In the genomic region with DNA sequence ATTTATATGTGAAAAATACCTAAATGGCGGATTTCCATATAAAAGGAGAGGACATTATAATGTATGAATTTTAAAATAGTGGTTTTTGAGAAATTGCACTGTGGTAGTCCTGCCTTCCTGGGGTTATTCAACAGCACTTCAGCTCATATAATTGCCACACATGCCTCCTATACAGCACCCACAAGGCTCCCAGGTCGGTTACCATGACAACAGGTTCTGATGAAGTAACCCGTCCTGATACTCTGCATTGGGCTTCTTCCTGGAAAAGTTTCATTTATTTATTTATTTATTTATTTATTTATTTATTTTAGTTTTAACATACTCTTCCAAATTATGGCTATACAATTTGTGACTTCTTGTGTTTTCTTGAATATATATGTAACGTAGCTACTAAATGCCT, we compare ENCODE assay signal across 25 mouse cellular contexts. TPM values are rescaled to one million over a fixed set of nuclear protein-coding genes. Genes with fewer than 3 reads are reported as not detected.
DNase-seq lines count a peak whose midpoint lies in the region; ATAC-seq and TF ChIP-seq lines count a peak whose summit lies in the region.
"Had no signal": no experiment of that assay in that cellular context is flagged by ENCODE, and none has a peak within 500 bp of the region (broad histone marks: within the 10 kb centered on the region; RNA-seq: fewer than 3 reads in every experiment).

No protein-coding gene starts in this region.

- H3K27ac ChIP-seq in hindbrain, embryonic 14.5 days, result no peak overlapping the region
- H3K27ac ChIP-seq in hindbrain, embryonic 10.5 days, result no peak overlapping the region
- no peak overlapping the region for H3K27ac ChIP-seq in midbrain, embryonic 14.5 days (replicated peaks; ENCODE audit: low read depth, low read length)
- H3K27ac ChIP-seq in midbrain, embryonic 10.5 days (replicated peaks), result no peak overlapping the region
- H3K27ac ChIP-seq in forebrain, postnatal 0 days (ENCODE audit: low read depth, low read length), result no peak overlapping the region

- 73% methylated on average over 4 of the region's 4 CpGs for WGBS in hindbrain, embryonic 14.5 days
- 83% methylated on average over 4 of the region's 4 CpGs for WGBS in hindbrain, embryonic 10.5 days
- WGBS in midbrain, embryonic 14.5 days, result 73% methylated on average over 4 of the region's 4 CpGs
- WGBS in midbrain, embryonic 10.5 days, result 83% methylated on average over 4 of the region's 4 CpGs
- 77% methylated on average over 4 of the region's 4 CpGs for WGBS in forebrain, postnatal 0 days

- intact Hi-C loops in left cerebral cortex, postnatal 14 days (cut with DNase I), result no loop called here

- no peak overlapping the region for H3K4me3 ChIP-seq in hindbrain, embryonic 14.5 days (replicated peaks; ENCODE audit: low read length)
- H3K4me3 ChIP-seq in hindbrain, embryonic 10.5 days, result no peak overlapping the region
- no peak overlapping the region for H3K4me3 ChIP-seq in midbrain, embryonic 14.5 days (replicated peaks; ENCODE audit: low read depth, low read length)
- no peak overlapping the region for H3K4me3 ChIP-seq in midbrain, embryonic 10.5 days
- no peak overlapping the region for H3K4me3 ChIP-seq in forebrain, postnatal 0 days (ENCODE audit: low read depth, low read length)

- TF ChIP-seq POLR2A in brain, embryonic 14.5 days (IDR thresholded peaks at IDR 0.05; ENCODE audit: borderline replicate concordance, extremely low read depth, insufficient read depth, insufficient read length, poor library complexity, severe bottlenecking), result no peak

- H3K4me1 ChIP-seq in hindbrain, embryonic 14.5 days (replicated peaks; ENCODE audit: control insufficient read depth, insufficient read depth, low read length), result peaks cover 26% of the 10 kb centered on the region
- H3K4me1 ChIP-seq in hindbrain, embryonic 10.5 days (replicated peaks), result peaks cover 46% of the 10 kb centered on the region
- H3K4me1 ChIP-seq in midbrain, embryonic 14.5 days (ENCODE audit: control insufficient read depth, insufficient read depth, low read length), result peaks cover 27% of the 10 kb centered on the region
- peaks cover 41% of the 10 kb centered on the region for H3K4me1 ChIP-seq in midbrain, embryonic 10.5 days
- peaks cover 9% of the 10 kb centered on the region; the same call in 1 of the 2 replicates for H3K4me1 ChIP-seq in forebrain, postnatal 0 days (ENCODE audit: insufficient read depth)

- H3K4me2 ChIP-seq in hindbrain, embryonic 14.5 days (replicated peaks), result no peak overlapping the region
- no peak overlapping the region for H3K4me2 ChIP-seq in midbrain, embryonic 14.5 days (ENCODE audit: low read length)
- no peak overlapping the region for H3K4me2 ChIP-seq in forebrain, postnatal 0 days (ENCODE audit: low read depth)

- no peak overlapping the region for H3K9ac ChIP-seq in hindbrain, embryonic 14.5 days
- no peak overlapping the region for H3K9ac ChIP-seq in midbrain, embryonic 14.5 days (replicated peaks; ENCODE audit: low read length)
- no peak overlapping the region for H3K9ac ChIP-seq in forebrain, postnatal 0 days

- no peak for TF ChIP-seq CTCF in brain, embryonic 14.5 days (IDR thresholded peaks at IDR 0.05; ENCODE audit: borderline replicate concordance, extremely low read depth, insufficient read depth, insufficient read length)
- TF ChIP-seq CTCF in forebrain, postnatal 0 days (IDR thresholded peaks at IDR 0.05; ENCODE audit: low read depth), result no peak

- ATAC-seq in hindbrain, embryonic 14.5 days (ENCODE audit: low FRiP score), result no peak
- ATAC-seq in midbrain, embryonic 14.5 days (ENCODE audit: low FRiP score, low TSS enrichment), result no peak
- ATAC-seq in forebrain, postnatal 0 days, result no peak
- ATAC-seq: activated CD4-positive, CD25-positive, alpha-beta regulatory T cell, adult 4 months; CD4-positive, CD25-positive, alpha-beta regulatory T cell, adult 4 months; Patski had no signal

- no peaks in the 10 kb centered on the region for H3K36me3 ChIP-seq in hindbrain, embryonic 14.5 days (replicated peaks; ENCODE audit: control insufficient read depth, insufficient read depth)
- no peaks in the 10 kb centered on the region for H3K36me3 ChIP-seq in hindbrain, embryonic 10.5 days
- no peaks in the 10 kb centered on the region for H3K36me3 ChIP-seq in midbrain, embryonic 14.5 days (ENCODE audit: control insufficient read depth, insufficient read depth, low read length)
- H3K36me3 ChIP-seq in midbrain, embryonic 10.5 days, result no peaks in the 10 kb centered on the region
- H3K36me3 ChIP-seq in forebrain, postnatal 0 days (ENCODE audit: insufficient read depth), result no peaks in the 10 kb centered on the region
- H3K36me3 ChIP-seq: G1E had no signal

- no peaks in the 10 kb centered on the region for H3K27me3 ChIP-seq in hindbrain, embryonic 14.5 days (ENCODE audit: control insufficient read depth, insufficient read depth, low read length)
- H3K27me3 ChIP-seq in hindbrain, embryonic 10.5 days (ENCODE audit: insufficient read depth, poor library complexity, severe bottlenecking), result no peaks in the 10 kb centered on the region
- H3K27me3 ChIP-seq in midbrain, embryonic 14.5 days (ENCODE audit: control insufficient read depth, insufficient read depth, low read length), result no peaks in the 10 kb centered on the region
- H3K27me3 ChIP-seq in midbrain, embryonic 10.5 days (ENCODE audit: low read depth, poor library complexity, severe bottlenecking), result peaks cover 7% of the 10 kb centered on the region; the same call in 1 of the 2 replicates
- H3K27me3 ChIP-seq in forebrain, postnatal 0 days (ENCODE audit: insufficient read depth, low read length), result no peaks in the 10 kb centered on the region
- H3K27me3 ChIP-seq: CH12.LX, Patski had no signal

- no peaks in the 10 kb centered on the region for H3K9me3 ChIP-seq in hindbrain, embryonic 14.5 days (ENCODE audit: control insufficient read depth, low read length)
- no peaks in the 10 kb centered on the region for H3K9me3 ChIP-seq in hindbrain, embryonic 10.5 days
- no peaks in the 10 kb centered on the region for H3K9me3 ChIP-seq in midbrain, embryonic 14.5 days (ENCODE audit: control insufficient read depth, low read length)
- H3K9me3 ChIP-seq in midbrain, embryonic 10.5 days (replicated peaks), result no peaks in the 10 kb centered on the region
- no peaks in the 10 kb centered on the region for H3K9me3 ChIP-seq in forebrain, postnatal 0 days (ENCODE audit: low read length)
- H3K9me3 ChIP-seq: G1E had no signal

- peak; percentile 39 for DNase-seq in hindbrain, embryonic 14.5 days (ENCODE audit: low spot score)
- DNase-seq in hindbrain, embryonic 10.5 days (ENCODE audit: low spot score), result no peak
- peak; percentile 64 for DNase-seq in midbrain, embryonic 14.5 days
- no peak for DNase-seq in midbrain, embryonic 10.5 days (ENCODE audit: low spot score)
- DNase-seq in R1 (ENCODE audit: low read depth, low spot score), result peak; percentile 60
- DNase-seq in brain, embryonic 14.5 days (ENCODE audit: low read depth), result peak; percentile 54
- DNase-seq in forebrain, postnatal 0 days, result no peak
- no peak for DNase-seq in left cerebral cortex, postnatal 14 days (ENCODE audit: low spot score in 2 of 2)
- DNase-seq: adrenal gland, adult 2 months; adrenal gland, adult 8-10 months; adrenal gland, postnatal 10 days; adrenal gland, postnatal 14 days; adrenal gland, postnatal 25 days; adrenal gland, postnatal 36 days; B cell, adult 2 months; cerebellum, adult 11 months; cerebellum, adult 11-12 months; cerebellum, adult 18-20 months; cerebellum, adult 2 months had no signal

RNA-seq across cellular contexts. Expression of a gene that starts 6.3 kb away (rescaled TPM):
- 17.1 and 18.7 TPM in 2 replicates for polyA plus RNA-seq in hindbrain, embryonic 14.5 days (2014; fragmentation: Nextera tagmentation; extraction: Ambion mirVana)
- 22.0 and 24.3 TPM in 2 replicates for polyA plus RNA-seq in hindbrain, embryonic 10.5 days (2016; fragmentation: Nextera tagmentation; extraction: Ambion mirVana)
- 13.6 and 13.8 TPM in 2 replicates for polyA plus RNA-seq in midbrain, embryonic 14.5 days (2014; fragmentation: Nextera tagmentation; extraction: Ambion mirVana)
- polyA plus RNA-seq in midbrain, embryonic 10.5 days (2016; fragmentation: Nextera tagmentation; extraction: Ambion mirVana), result 25.3 and 25.7 TPM in 2 replicates
- polyA plus RNA-seq in brain, embryonic 14.5 days (2012; rRNA removed), result 19.1 and 20.4 TPM in 2 replicates
- total RNA-seq in forebrain, postnatal 0 days (2014; rRNA removed), result 7.5 and 16.3 TPM in 2 replicates
- polyA plus RNA-seq in forebrain, postnatal 0 days (2015; fragmentation: Nextera tagmentation; extraction: Ambion mirVana), result 5.9 and 10.5 TPM in 2 replicates
- under 1 TPM; 0.66 to 0.79 TPM for total RNA-seq in left cerebral cortex, postnatal 14 days (2021)
- total RNA-seq: G1E, MEL had no signal
- polyA plus RNA-seq: activated CD4-positive, CD25-positive, alpha-beta regulatory T cell, adult 4 months; Patski had no signal

Comparison
In these comparisons a context has a peak if more than half of its experiments do, and no peak if none do; other contexts are left out.
1. DNase-seq: peak in hindbrain, embryonic 14.5 days (single experiment), midbrain, embryonic 14.5 days (single experiment), R1 (single experiment) and brain, embryonic 14.5 days (single experiment); none in hindbrain, embryonic 10.5 days (single experiment), midbrain, embryonic 10.5 days (single experiment), forebrain, postnatal 0 days (single experiment) and left cerebral cortex, postnatal 14 days (0 of 2).